7 mouse cellular contexts compared by ENCODE assay signal in genomic region chr1:36088367-36088766, GRCm38 (mm10). TPM values are rescaled to one million over a fixed set of nuclear protein-coding genes. Genes with fewer than 3 reads are reported as not detected.
A peak's percentile ranks its signal among the peaks of the same experiment; 100 is the strongest.
DNase-seq lines count a peak whose midpoint lies in the region; ATAC-seq lines count a peak whose summit lies in the region.

No protein-coding gene starts in this region.

- no peak overlapping the region for H3K4me2 ChIP-seq in midbrain, embryonic 11.5 days

- H3K4me1 ChIP-seq in midbrain, embryonic 10.5 days, result peaks cover 41% of the 10 kb centered on the region
- H3K4me1 ChIP-seq in midbrain, embryonic 11.5 days (ENCODE audit: control insufficient read depth, insufficient read depth, low read length), result peaks cover 16% of the 10 kb centered on the region

- peak overlapping the region; percentile 63 for H3K27ac ChIP-seq in midbrain, embryonic 10.5 days (replicated peaks)
- H3K27ac ChIP-seq in midbrain, embryonic 11.5 days (ENCODE audit: low read depth, low read length), result no peak overlapping the region

- H3K4me3 ChIP-seq in midbrain, embryonic 10.5 days, result no peak overlapping the region
- no peak overlapping the region for H3K4me3 ChIP-seq in midbrain, embryonic 11.5 days (ENCODE audit: low read depth, low read length)

- no peak overlapping the region for H3K9ac ChIP-seq in midbrain, embryonic 11.5 days (ENCODE audit: low read length)

- no peak for ATAC-seq in midbrain, embryonic 11.5 days (ENCODE audit: low FRiP score)
- 0 out of 2 replicates have a peak, but pooled peaks have one; percentile 10 for ATAC-seq in erythroblast, adult 5-6 weeks (replicated peaks; ENCODE audit: low FRiP score, poor library complexity, severe bottlenecking)
- ATAC-seq in neutrophil, adult 5-6 weeks (ENCODE audit: extremely low read depth, insufficient number of reproducible peaks, low FRiP score, poor library complexity, severe bottlenecking), result peak; percentile 27; the same call in 1 of the 2 replicates

- no peaks in the 10 kb centered on the region for H3K27me3 ChIP-seq in midbrain, embryonic 10.5 days (ENCODE audit: low read depth, poor library complexity, severe bottlenecking)
- H3K27me3 ChIP-seq in midbrain, embryonic 11.5 days (ENCODE audit: control insufficient read depth, insufficient read depth, low read length), result no peaks in the 10 kb centered on the region

- H3K36me3 ChIP-seq in midbrain, embryonic 10.5 days, result peaks cover 76% of the 10 kb centered on the region
- peaks cover 6% of the 10 kb centered on the region for H3K36me3 ChIP-seq in midbrain, embryonic 11.5 days (ENCODE audit: control insufficient read depth, insufficient read depth, low read length)

- DNase-seq in midbrain, embryonic 10.5 days (ENCODE audit: low spot score), result no peak
- DNase-seq in midbrain, embryonic 11.5 days (ENCODE audit: low spot score, missing footprints), result no peak
- peak; percentile 59 to 60 for DNase-seq in kidney, postnatal 25 days
- no peak for DNase-seq in layer of hippocampus, adult 11-12 months (ENCODE audit: low spot score)
- no peak for DNase-seq in layer of hippocampus, postnatal 10 days (ENCODE audit: low spot score in 2 of 2)

- 67% methylated on average over 4 of the region's 4 CpGs for WGBS in midbrain, embryonic 10.5 days
- 79% methylated on average over 4 of the region's 4 CpGs for WGBS in midbrain, embryonic 11.5 days

- peaks cover 4% of the 10 kb centered on the region; the same call in 1 of the 2 replicates for H3K9me3 ChIP-seq in midbrain, embryonic 10.5 days (replicated peaks)
- no peaks in the 10 kb centered on the region for H3K9me3 ChIP-seq in midbrain, embryonic 11.5 days (ENCODE audit: control insufficient read depth, low read length)

RNA-seq across cellular contexts. Expression of gene Hs6st1, which starts 20.2 kb away (rescaled TPM):
- polyA plus RNA-seq in midbrain, embryonic 10.5 days (2016; fragmentation: Nextera tagmentation; extraction: Ambion mirVana), result 4.9 and 5.4 TPM in 2 replicates
- polyA plus RNA-seq in midbrain, embryonic 11.5 days (2014; fragmentation: Nextera tagmentation; extraction: Ambion mirVana), result 16.7 and 20.3 TPM in 2 replicates
- 82.8 and 141 TPM in 2 replicates for total RNA-seq in erythroblast, adult 5-6 weeks (2015; ENCODE audit: low replicate concordance)
- total RNA-seq in erythroblast, adult 5-6 weeks (2017; ENCODE audit: low replicate concordance), result 123 and 134 TPM in 2 replicates
- 12.7 and 14.1 TPM in 2 replicates for total RNA-seq in neutrophil, adult 5-6 weeks (2017)
- total RNA-seq in layer of hippocampus, postnatal 10 days (2021), result 10 to 100 TPM; 52.2 to 52.9 TPM

Comparison
In these comparisons a context has a peak if more than half of its experiments do, and no peak if none do; other contexts are left out.
1. DNase-seq: peak in kidney, postnatal 25 days (2 of 2); none in midbrain, embryonic 10.5 days (single experiment), midbrain, embryonic 11.5 days (single experiment), layer of hippocampus, adult 11-12 months (single experiment) and layer of hippocampus, postnatal 10 days (0 of 2).